Mouse (Mus musculus) MEL (cell line): ENCODE results near the gene Cdan1. TPM values are rescaled to one million over a fixed set of nuclear protein-coding genes. Genes with fewer than 3 reads are reported as not detected.

Experiments used
- DNase-seq: peaks from one replicate; pipeline ENCODE4 v3.0.0; 2011; ENCODE audit warnings: low read depth, low spot score
- H3K27ac ChIP-seq: 2 replicates; pipeline ENCODE4 v1.5.1; 2012; ENCODE audit warnings: low read depth, mild to moderate bottlenecking, control low read depth, low read length, moderate library complexity; ENCODE audit not compliant: control insufficient read depth
- H3K27me3 ChIP-seq, 2 experiments: fragments of 150-350 bp in 1 of 2; sonication (generic) in 1 of 2; 2 replicates each; pipeline ENCODE4 v1.6.1; 2012; ENCODE audit warnings: low read length in 2 of 2, mild to moderate bottlenecking in 2 of 2, improper control_type of control experiment in 1 of 2, moderate library complexity in 1 of 2; ENCODE audit not compliant: insufficient read depth in 2 of 2, control insufficient read depth in 1 of 2
- H3K36me3 ChIP-seq, 2 experiments: 2 replicates each; pipeline ENCODE4 v1.6.1; 2012 to 2014; ENCODE audit warnings: low read length in 2 of 2, improper control_type of control experiment in 1 of 2, inconsistent platforms in 1 of 2, mild to moderate bottlenecking in 1 of 2; ENCODE audit not compliant: insufficient read depth in 2 of 2, control insufficient read depth in 1 of 2
- H3K4me1 ChIP-seq, 2 experiments: fragments of 150-350 bp in 1 of 2; sonication (generic) in 1 of 2; 2 replicates each; pipeline ENCODE4 v1.6.1; 2012; ENCODE audit warnings: low read length in 2 of 2, improper control_type of control experiment in 1 of 2, mild to moderate bottlenecking in 1 of 2; ENCODE audit not compliant: insufficient read depth in 2 of 2, control insufficient read depth in 1 of 2
- H3K4me3 ChIP-seq, 2 experiments: fragments of 150-350 bp in 1 of 2; sonication (generic) in 1 of 2; 2 replicates each; pipeline ENCODE4 v1.5.1; 2012; ENCODE audit warnings: low read depth in 2 of 2, low read length in 2 of 2, mild to moderate bottlenecking in 2 of 2, moderate library complexity in 2 of 2, control low read depth in 1 of 2, improper control_type of control experiment in 1 of 2; ENCODE audit not compliant: control insufficient read depth in 1 of 2, insufficient read depth in 1 of 2
- H3K79me2 ChIP-seq: 2 replicates; pipeline ENCODE4 v1.6.1; 2012; ENCODE audit warnings: mild to moderate bottlenecking, low read length, moderate library complexity; ENCODE audit not compliant: control insufficient read depth, poor library complexity, insufficient read depth
- H3K9ac ChIP-seq: 2 replicates; pipeline ENCODE4 v1.6.1; 2012; ENCODE audit warnings: low read depth, mild to moderate bottlenecking, control low read depth, low read length, moderate library complexity; ENCODE audit not compliant: control insufficient read depth, poor library complexity, severe bottlenecking
- H3K9me3 ChIP-seq: fragments of 150-350 bp; sonication (generic); replicated peaks from 2 replicates; pipeline ENCODE4 v1.6.1; 2012; ENCODE audit warnings: mild to moderate bottlenecking, low read length, improper control_type of control experiment, moderate library complexity; ENCODE audit not compliant: insufficient read depth
- CTCF ChIP-seq, 3 experiments: IDR thresholded peaks in 2 of 3; conservative IDR thresholded peaks in 1 of 3; 2 replicates each; pipeline ENCODE4 v1.5.1; 2011 to 2012; ENCODE audit warnings: low read length in 3 of 3, low read depth in 2 of 3, mild to moderate bottlenecking in 2 of 3, improper control_type of control experiment in 1 of 3, inconsistent platforms in 1 of 3, mixed read lengths in 1 of 3, moderate library complexity in 1 of 3; ENCODE audit not compliant: control insufficient read depth in 1 of 3, insufficient read depth in 1 of 3, poor library complexity in 1 of 3, severe bottlenecking in 1 of 3
- E2F4 ChIP-seq: IDR thresholded peaks from 2 replicates; pipeline ENCODE4 v1.6.1; 2011; ENCODE audit warnings: low read depth, low read length, improper control_type of control experiment, borderline replicate concordance
- ELF1 ChIP-seq: IDR thresholded peaks from 2 replicates; pipeline ENCODE4 v1.6.1; 2014; ENCODE audit warnings: low read depth, mild to moderate bottlenecking, inconsistent platforms, low read length, improper control_type of control experiment, moderate library complexity
- GABPA ChIP-seq: IDR thresholded peaks from 2 replicates; pipeline ENCODE4 v1.6.1; 2012; ENCODE audit warnings: low read depth, mild to moderate bottlenecking, inconsistent platforms, low read length, improper control_type of control experiment, moderate library complexity
- GATA1 ChIP-seq: IDR thresholded peaks from 2 replicates; pipeline ENCODE4 v1.6.1; 2011; ENCODE audit warnings: low read depth, low read length, improper control_type of control experiment
- HCFC1 ChIP-seq: IDR thresholded peaks from 2 replicates; pipeline ENCODE4 v1.6.1; 2012; ENCODE audit warnings: low read depth, mild to moderate bottlenecking, inconsistent platforms, low read length, improper control_type of control experiment, moderate library complexity
- JUND ChIP-seq: IDR thresholded peaks from 2 replicates; pipeline ENCODE4 v1.6.1; 2011; ENCODE audit warnings: low read depth, mild to moderate bottlenecking, improper control_type of control experiment, low read length
- MAX ChIP-seq: IDR thresholded peaks from 2 replicates; pipeline ENCODE4 v1.6.1; 2011; ENCODE audit warnings: low read length, improper control_type of control experiment
- MAZ ChIP-seq: IDR thresholded peaks from 2 replicates; pipeline ENCODE4 v1.6.1; 2012; ENCODE audit warnings: low read depth, mild to moderate bottlenecking, inconsistent platforms, low read length, improper control_type of control experiment
- MEF2A ChIP-seq: IDR thresholded peaks from 2 replicates; pipeline ENCODE4 v1.6.1; 2014; ENCODE audit warnings: low read depth, mild to moderate bottlenecking, inconsistent platforms, low read length, improper control_type of control experiment; ENCODE audit not compliant: poor library complexity, insufficient replicate concordance, severe bottlenecking; ENCODE audit errors: extremely low read depth
- MYC ChIP-seq: IDR thresholded peaks from 2 replicates; pipeline ENCODE4 v1.6.1; 2011; ENCODE audit warnings: low read depth, mild to moderate bottlenecking, low read length, improper control_type of control experiment, moderate library complexity
- NELFE ChIP-seq: IDR thresholded peaks from 2 replicates; pipeline ENCODE4 v1.6.1; 2011; ENCODE audit warnings: low read depth, low read length, improper control_type of control experiment
- POLR2A ChIP-seq, 2 experiments: IDR thresholded peaks; 2 replicates each; pipeline ENCODE4 v1.6.1; 2011 to 2012; ENCODE audit warnings: low read length in 2 of 2, mild to moderate bottlenecking in 2 of 2, control low read depth in 1 of 2, improper control_type of control experiment in 1 of 2, low read depth in 1 of 2, moderate library complexity in 1 of 2; ENCODE audit not compliant: control insufficient read depth in 1 of 2, insufficient read depth in 1 of 2, poor library complexity in 1 of 2
- POLR2AphosphoS5 ChIP-seq: IDR thresholded peaks from 2 replicates; pipeline ENCODE4 v1.6.1; 2012; ENCODE audit warnings: low read depth, borderline replicate concordance, mild to moderate bottlenecking, inconsistent platforms, low read length, moderate library complexity, mixed read lengths
- RAD21 ChIP-seq: IDR thresholded peaks from 2 replicates; pipeline ENCODE4 v1.6.1; 2011; ENCODE audit warnings: mild to moderate bottlenecking, low read depth, low read length, improper control_type of control experiment
- RCOR1 ChIP-seq: IDR thresholded peaks from 2 replicates; pipeline ENCODE4 v1.6.1; 2012; ENCODE audit warnings: low read depth, mild to moderate bottlenecking, inconsistent platforms, low read length, improper control_type of control experiment
- TAL1 ChIP-seq: IDR thresholded peaks from 2 replicates; pipeline ENCODE4 v1.6.1; 2012; ENCODE audit warnings: mild to moderate bottlenecking, inconsistent platforms, low read length, moderate library complexity, mixed read lengths
- TBP ChIP-seq: IDR thresholded peaks from 2 replicates; pipeline ENCODE4 v1.8.0; 2011; ENCODE audit warnings: low read depth, low read length, improper control_type of control experiment
- TCF12 ChIP-seq: IDR thresholded peaks from 2 replicates; pipeline ENCODE4 v1.6.1; 2014; ENCODE audit warnings: low read depth, mild to moderate bottlenecking, inconsistent platforms, low read length, improper control_type of control experiment, moderate library complexity
- USF1 ChIP-seq: IDR thresholded peaks from 2 replicates; pipeline ENCODE4 v1.6.1; 2014; ENCODE audit warnings: low read depth, mild to moderate bottlenecking, inconsistent platforms, low read length, improper control_type of control experiment, moderate library complexity
- USF2 ChIP-seq, 2 experiments: IDR thresholded peaks; 2 replicates each; pipeline ENCODE4 v1.6.1; 2011 to 2012; ENCODE audit warnings: improper control_type of control experiment in 2 of 2, low read length in 2 of 2, borderline replicate concordance in 1 of 2, inconsistent platforms in 1 of 2, low read depth in 1 of 2, mild to moderate bottlenecking in 1 of 2; ENCODE audit not compliant: insufficient read depth in 1 of 2
- ZC3H11A ChIP-seq: IDR thresholded peaks from 2 replicates; pipeline ENCODE4 v1.6.1; 2012; ENCODE audit warnings: low read depth, mild to moderate bottlenecking, inconsistent platforms, low read length, improper control_type of control experiment
- ZKSCAN1 ChIP-seq: IDR thresholded peaks from 2 replicates; pipeline ENCODE4 v1.6.1; 2012; ENCODE audit warnings: low read depth, mild to moderate bottlenecking, inconsistent platforms, low read length, improper control_type of control experiment, moderate library complexity
- ZMIZ1 ChIP-seq: IDR thresholded peaks from 2 replicates; pipeline ENCODE4 v1.6.1; 2012; ENCODE audit warnings: low read depth, mild to moderate bottlenecking, inconsistent platforms, low read length, improper control_type of control experiment, moderate library complexity
- ZNF384 ChIP-seq: IDR thresholded peaks from 2 replicates; pipeline ENCODE4 v1.6.1; 2012; ENCODE audit warnings: low read depth, mild to moderate bottlenecking, inconsistent platforms, low read length, improper control_type of control experiment
- polyA plus RNA-seq, 2 experiments: library from polyadenylated mRNA; stranded (reverse) in 1 of 2; unstranded in 1 of 2; fragments of >175 nt in 1 of 2; fragments of >200 nt in 1 of 2; gene quantifications; 2 replicates each; pipeline versions ENCODE4 v1.2.1 to v1.2.4; 2012; ENCODE audit warnings: low replicate concordance in 2 of 2, low read depth in 1 of 2; ENCODE audit not compliant: insufficient read length in 2 of 2, insufficient read depth in 1 of 2, missing spikeins in 1 of 2
- total RNA-seq: library from RNA; depleted of rRNA; stranded (reverse); fragments of 300-350 nt; gene quantifications from 2 replicates; pipeline ENCODE4 v1.2.3, GENCODE M21; 2012; rRNA removed

Gene Cdan1
- 10.8 and 10.9 TPM in 2 replicates for total RNA-seq
- 10 to 100 TPM in 1 of 2 experiments, not detected in 1; 27.6 TPM for polyA plus RNA-seq

GRCm38 (mm10) chr2:120849449-120850423 lies at the start of gene Cdan1:
Gene Cdan1 (minus strand): TSS chr2:120850128.
- DNase-seq: peak; percentile 75
- Histone ChIP-seq H3K27ac (peak within 1 kb of the TSS; percentile 30), H3K9me3 (no peaks in the 10 kb centered on the region), H3K79me2 (peaks cover 5% of the 10 kb centered on the region), H3K9ac (peak within 1 kb of the TSS; percentile 80), H3K4me1 (peaks cover 8 to 16% of the 10 kb centered on the region in 2 experiments; a peak in 3 of 4 replicates), H3K36me3 (peaks cover 0 to 12% of the 10 kb centered on the region in 2 experiments; a peak in 2 of 4 replicates), H3K27me3 (no peaks in the 10 kb centered on the region), H3K4me3 (peak within 1 kb of the TSS; percentile 95 to 99)
- no peak for TF ChIP-seq CTCF (IDR thresholded peaks at IDR 0.05 in 2 of 3, conservative IDR thresholded peaks at IDR 0.05 in 1 of 3; ENCODE audit: control insufficient read depth in 1 of 3, insufficient read depth in 1 of 3, low read depth in 2 of 3, low read length in 3 of 3, poor library complexity in 1 of 3, severe bottlenecking in 1 of 3)
- TF ChIP-seq USF1: no peak
- no peak for TF ChIP-seq TAL1
- TF ChIP-seq ZC3H11A: no peak
- TF ChIP-seq ELF1: no peak
- TF ChIP-seq RAD21: no peak
- TF ChIP-seq MYC: no peak
- TF ChIP-seq MAZ: no peak
- no peak for TF ChIP-seq TCF12
- no peak for TF ChIP-seq MEF2A
- TF ChIP-seq HCFC1: no peak; the same call in 1 of the 2 replicates
- TF ChIP-seq POLR2A (IDR thresholded peaks at IDR 0.05; ENCODE audit: control insufficient read depth in 1 of 2, insufficient read depth in 1 of 2, low read depth in 1 of 2, low read length in 2 of 2, poor library complexity in 1 of 2): peak; percentile 38 to 87; a peak in 3 of 4 replicates
- TF ChIP-seq USF2 (IDR thresholded peaks at IDR 0.05; ENCODE audit: borderline replicate concordance in 1 of 2, insufficient read depth in 1 of 2, low read depth in 1 of 2, low read length in 2 of 2): no peak
- no peak for TF ChIP-seq GATA1
- no peak for TF ChIP-seq ZKSCAN1
- TF ChIP-seq TBP: no peak
- no peak for TF ChIP-seq RCOR1
- TF ChIP-seq E2F4: no peak
- TF ChIP-seq JUND: no peak
- TF ChIP-seq POLR2AphosphoS5: no peak
- no peak for TF ChIP-seq ZNF384
- TF ChIP-seq MAX: no peak
- no peak for TF ChIP-seq GABPA
- peak; percentile 23; the same call in 1 of the 2 replicates for TF ChIP-seq NELFE
- peak; percentile 4; the same call in 1 of the 2 replicates for TF ChIP-seq ZMIZ1
